Mouse (Mus musculus) CH12.LX (cell line): ENCODE data around the gene Pprc1. TPM values are rescaled to one million over a fixed set of nuclear protein-coding genes. Genes with fewer than 3 reads are reported as not detected.

Source experiments
- DNase-seq: peaks from one replicate; pipeline ENCODE4 v3.0.0-alpha.2; 2013; ENCODE audit errors: extremely low read depth
- H3K27ac ChIP-seq: 2 replicates; pipeline ENCODE4 v1.5.1; 2012; ENCODE audit warnings: low read depth, mild to moderate bottlenecking, control low read depth, moderate library complexity; ENCODE audit not compliant: insufficient read depth
- H3K27me3 ChIP-seq: replicated peaks from 2 replicates; pipeline ENCODE3; 2012; ENCODE audit warnings: inconsistent platforms
- H3K36me3 ChIP-seq, 2 experiments: replicated peaks in 1 of 2; 2 replicates each; pipeline versions ENCODE3 to v1.6.1; 2012; ENCODE audit warnings: inconsistent platforms in 1 of 2, low read length in 1 of 2, mild to moderate bottlenecking in 1 of 2, mixed read lengths in 1 of 2, moderate library complexity in 1 of 2; ENCODE audit not compliant: control insufficient read depth in 1 of 2, insufficient read depth in 1 of 2
- H3K4me1 ChIP-seq, 2 experiments: 2 replicates each; pipeline ENCODE4 v1.6.1; 2012; ENCODE audit warnings: inconsistent platforms in 1 of 2, moderate library complexity in 1 of 2; ENCODE audit not compliant: insufficient read depth in 2 of 2, control insufficient read depth in 1 of 2
- H3K4me2 ChIP-seq: 2 replicates; pipeline ENCODE4 v1.6.1; 2012; ENCODE audit warnings: low read depth, mild to moderate bottlenecking, control low read depth; ENCODE audit not compliant: poor library complexity, insufficient read depth, severe bottlenecking
- H3K4me3 ChIP-seq, 3 experiments: fragments of 150-350 bp in 1 of 3; sonication (generic) in 1 of 3; replicated peaks in 1 of 3; 2 replicates each; pipeline versions ENCODE3 to v1.5.1; 2011 to 2012; ENCODE audit warnings: low read depth in 2 of 3, low read length in 2 of 3, mild to moderate bottlenecking in 2 of 3, moderate library complexity in 2 of 3, control low read depth in 1 of 3, improper control_type of control experiment in 1 of 3, inconsistent platforms in 1 of 3, mixed read lengths in 1 of 3; ENCODE audit not compliant: poor library complexity in 1 of 3
- H3K79me2 ChIP-seq: replicated peaks from 2 replicates; pipeline ENCODE4 v1.6.1; 2012; ENCODE audit warnings: mild to moderate bottlenecking, moderate library complexity; ENCODE audit not compliant: control insufficient read depth, poor library complexity, insufficient read depth, severe bottlenecking; ENCODE audit errors: extremely low read depth
- H3K9ac ChIP-seq: 2 replicates; pipeline ENCODE4 v1.6.1; 2012; ENCODE audit warnings: low read depth, mild to moderate bottlenecking, control low read depth, moderate library complexity; ENCODE audit not compliant: insufficient read depth
- H3K9me3 ChIP-seq: replicated peaks from 2 replicates; pipeline ENCODE3; 2012; ENCODE audit warnings: low read length, inconsistent platforms, mixed read lengths
- CHD2 ChIP-seq: IDR thresholded peaks from 2 replicates; pipeline ENCODE4 v1.6.1; 2011; ENCODE audit warnings: low read length, improper control_type of control experiment
- CTCF ChIP-seq, 2 experiments: IDR thresholded peaks in 1 of 2; conservative IDR thresholded peaks in 1 of 2; 2 replicates each; pipeline ENCODE4 v1.5.1; 2011 to 2012; ENCODE audit warnings: low read depth in 2 of 2, low read length in 2 of 2, improper control_type of control experiment in 1 of 2, inconsistent platforms in 1 of 2, mild to moderate bottlenecking in 1 of 2, moderate library complexity in 1 of 2
- E2F4 ChIP-seq: IDR thresholded peaks from 2 replicates; pipeline ENCODE4 v1.6.1; 2011; ENCODE audit warnings: low read depth, low read length, improper control_type of control experiment; ENCODE audit not compliant: insufficient replicate concordance
- ELF1 ChIP-seq: IDR thresholded peaks from 2 replicates; pipeline ENCODE4 v1.6.1; 2014; ENCODE audit warnings: low read depth, mild to moderate bottlenecking, inconsistent platforms, low read length, improper control_type of control experiment
- EP300 ChIP-seq: IDR thresholded peaks from 2 replicates; pipeline ENCODE4 v1.6.1; 2011; ENCODE audit warnings: low read length, improper control_type of control experiment
- GABPA ChIP-seq: IDR thresholded peaks from 2 replicates; pipeline ENCODE4 v1.6.1; 2012; ENCODE audit warnings: low read depth, low read length, improper control_type of control experiment, inconsistent platforms; ENCODE audit not compliant: insufficient replicate concordance
- IRF4 ChIP-seq: IDR thresholded peaks from 2 replicates; pipeline ENCODE4 v1.6.1; 2014; ENCODE audit warnings: low read depth, mild to moderate bottlenecking, inconsistent platforms, low read length, improper control_type of control experiment
- JUN ChIP-seq: IDR thresholded peaks from 2 replicates; pipeline ENCODE4 v1.6.1; 2011; ENCODE audit warnings: low read depth, mild to moderate bottlenecking, low read length, improper control_type of control experiment, moderate library complexity; ENCODE audit not compliant: insufficient read depth
- JUND ChIP-seq: conservative IDR thresholded peaks from 2 replicates; pipeline ENCODE4 v1.6.1; 2011; ENCODE audit warnings: low read depth, low read length, improper control_type of control experiment
- MAFK ChIP-seq: IDR thresholded peaks from 2 replicates; pipeline ENCODE4 v1.6.1; 2011; ENCODE audit warnings: low read length, improper control_type of control experiment; ENCODE audit not compliant: insufficient replicate concordance
- MAX ChIP-seq: IDR thresholded peaks from 2 replicates; pipeline ENCODE4 v1.6.1; 2011; ENCODE audit warnings: low read length, improper control_type of control experiment
- MAZ ChIP-seq: IDR thresholded peaks from 2 replicates; pipeline ENCODE4 v1.6.1; 2012; ENCODE audit warnings: low read depth, mild to moderate bottlenecking, inconsistent platforms, low read length, improper control_type of control experiment, moderate library complexity
- POLR2AphosphoS2 ChIP-seq: IDR thresholded peaks from 2 replicates; pipeline ENCODE4 v1.6.1; 2011; ENCODE audit warnings: low read depth, low read length, improper control_type of control experiment
- RAD21 ChIP-seq: IDR thresholded peaks from 2 replicates; pipeline ENCODE4 v1.6.1; 2011; ENCODE audit warnings: low read depth, mild to moderate bottlenecking, low read length, improper control_type of control experiment, moderate library complexity
- SMC3 ChIP-seq: IDR thresholded peaks from 2 replicates; pipeline ENCODE4 v1.6.1; 2011; ENCODE audit warnings: low read depth, low read length, improper control_type of control experiment
- TBP ChIP-seq: conservative IDR thresholded peaks from 2 replicates; pipeline ENCODE4 v1.6.1; 2011; ENCODE audit warnings: low read depth, low read length, improper control_type of control experiment
- UBTF ChIP-seq: IDR thresholded peaks from 2 replicates; pipeline ENCODE4 v1.6.1; 2012; ENCODE audit warnings: low read depth, mild to moderate bottlenecking, inconsistent platforms, low read length, improper control_type of control experiment, moderate library complexity
- ZC3H11A ChIP-seq: IDR thresholded peaks from 2 replicates; pipeline ENCODE4 v1.6.1; 2012; ENCODE audit warnings: low read depth, mild to moderate bottlenecking, inconsistent platforms, low read length, improper control_type of control experiment
- ZKSCAN1 ChIP-seq: IDR thresholded peaks from 2 replicates; pipeline ENCODE4 v1.6.1; 2012; ENCODE audit warnings: low read depth, inconsistent platforms, low read length, improper control_type of control experiment, borderline replicate concordance
- ZMIZ1 ChIP-seq: IDR thresholded peaks from 2 replicates; pipeline ENCODE4 v1.6.1; 2012; ENCODE audit warnings: low read depth, mild to moderate bottlenecking, inconsistent platforms, low read length, improper control_type of control experiment
- ZNF384 ChIP-seq: IDR thresholded peaks from 2 replicates; pipeline ENCODE4 v1.6.1; 2012; ENCODE audit warnings: low read depth, low read length, improper control_type of control experiment, inconsistent platforms
- dilution Hi-C: fragments of 300-500 bp; cut with MboI; formaldehyde crosslinking; loops from 2 replicates; pipeline ENCODE4 v1.14.3; 2020; ENCODE audit warnings: low sequenced_read_pairs; ENCODE audit not compliant: extremely low pct_unique_long_range_greater_than_20kb, extremely low pct_ligation_motif_present
- in situ Hi-C: fragments of 300-500 bp; cut with MboI; formaldehyde crosslinking; loops from 3 replicates; pipeline ENCODE4 v1.14.3; 2019; ENCODE audit warnings: low sequenced_read_pairs, low pct_ligation_motif_present, low pct_unique_long_range_greater_than_20kb, mixed read lengths
- polyA plus RNA-seq: library from polyadenylated mRNA; unstranded; fragments of >175 nt; gene quantifications from 2 replicates; pipeline ENCODE4 v1.2.1, GENCODE M21; 2012; ENCODE audit warnings: low read depth; ENCODE audit not compliant: insufficient read length
- total RNA-seq, 2 experiments: library from RNA; depleted of rRNA; stranded (reverse); fragments of 300-350 nt in 1 of 2; fragments of >200 nt in 1 of 2; gene quantifications; 2 replicates each; pipeline ENCODE4 v1.2.3; 2012 to 2014

Gene Pprc1
- total and polyA plus RNA-seq, 3 experiments = 13.0 to 68.7 (median 21.2) TPM

DNA sequence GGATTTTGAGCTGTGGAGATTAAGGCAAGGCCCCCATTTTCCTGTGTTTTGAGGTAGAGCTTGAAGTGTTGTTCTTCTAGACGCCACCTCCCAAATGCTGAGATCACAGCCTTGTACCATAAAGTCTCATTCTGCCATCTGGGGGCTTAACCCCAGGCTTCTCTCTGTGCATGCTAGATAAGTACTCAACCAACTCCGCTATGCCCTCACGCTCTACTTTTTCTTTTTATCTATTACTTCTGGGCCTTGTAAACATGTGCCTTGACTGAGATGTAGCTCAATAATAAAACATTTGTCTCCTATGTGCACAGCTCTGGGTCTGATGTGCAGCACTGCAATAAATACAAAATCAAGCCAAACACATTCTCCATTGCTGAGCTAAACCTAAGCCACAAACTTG, 74.8 kb downstream of the Pprc1 start:
- no peaks in the 10 kb centered on the region for H3K79me2 ChIP-seq
- H3K4me3 ChIP-seq = no peak overlapping the region
- dilution Hi-C loops (no loop called here), in situ Hi-C loops (no loop called here)
- no peak for TF ChIP-seq SMC3
- TF ChIP-seq TBP = no peak
- TF ChIP-seq CTCF (conservative IDR thresholded peaks at IDR 0.05 in 1 of 2, IDR thresholded peaks at IDR 0.05 in 1 of 2; ENCODE audit: low read depth in 2 of 2, low read length in 2 of 2) = no peak
- no peak for TF ChIP-seq ZKSCAN1
- TF ChIP-seq UBTF = no peak
- TF ChIP-seq CHD2 = no peak
- TF ChIP-seq MAFK = no peak
- TF ChIP-seq E2F4 = no peak
- TF ChIP-seq ZC3H11A = no peak
- TF ChIP-seq ELF1 = no peak
- no peak for TF ChIP-seq RAD21
- no peak for TF ChIP-seq MAX
- no peak for TF ChIP-seq JUND
- no peak overlapping the region for H3K9ac ChIP-seq
- peaks cover 54% of the 10 kb centered on the region for H3K27me3 ChIP-seq
- H3K4me2 ChIP-seq = no peak overlapping the region
- H3K4me1 ChIP-seq = no peaks in the 10 kb centered on the region
- DNase-seq = no peak
- H3K9me3 ChIP-seq = no peaks in the 10 kb centered on the region
- no peak overlapping the region for H3K27ac ChIP-seq
- no peaks in the 10 kb centered on the region for H3K36me3 ChIP-seq

DNA sequence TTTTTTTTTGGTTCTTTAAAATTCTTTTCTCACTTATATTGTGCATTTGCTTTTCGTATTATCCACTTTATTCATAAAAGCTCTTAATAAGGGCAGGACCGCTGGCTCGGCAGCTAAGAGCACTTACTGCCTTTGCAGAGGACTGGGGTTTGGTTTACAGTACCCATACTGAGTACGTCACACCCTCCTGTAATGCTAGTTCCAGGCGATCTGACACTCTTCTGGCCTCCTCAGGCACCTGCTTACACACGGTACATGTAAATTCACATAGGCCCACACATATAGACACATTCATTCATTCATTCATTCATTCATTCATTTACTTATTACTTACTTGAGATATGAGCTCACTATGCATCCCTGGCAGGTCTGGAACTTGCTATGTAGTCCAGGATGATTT, 76.2 kb downstream of the Pprc1 start:
- H3K9me3 ChIP-seq = no peaks in the 10 kb centered on the region
- no peak overlapping the region for H3K4me3 ChIP-seq
- in situ Hi-C loops (no loop called here), dilution Hi-C loops (no loop called here)
- H3K27ac ChIP-seq = no peak overlapping the region
- H3K4me1 ChIP-seq = no peaks in the 10 kb centered on the region
- H3K79me2 ChIP-seq = no peaks in the 10 kb centered on the region
- no peak for DNase-seq
- TF ChIP-seq UBTF (no peak), ZC3H11A (no peak), TBP (no peak), MAZ (no peak), EP300 (no peak), JUN (no peak), IRF4 (no peak), E2F4 (no peak), ELF1 (no peak), ZNF384 (no peak), MAX (no peak), GABPA (no peak), CTCF (conservative IDR thresholded peaks at IDR 0.05 in 1 of 2, IDR thresholded peaks at IDR 0.05 in 1 of 2; ENCODE audit: low read depth in 2 of 2, low read length in 2 of 2) (no peak), POLR2AphosphoS2 (no peak), ZMIZ1 (no peak), SMC3 (no peak)
- H3K27me3 ChIP-seq = peaks cover 56% of the 10 kb centered on the region
- no peak overlapping the region for H3K4me2 ChIP-seq
- H3K36me3 ChIP-seq = no peaks in the 10 kb centered on the region
- no peak overlapping the region for H3K9ac ChIP-seq

Other genes with a start within 250 kb of the Pprc1 start
- not detected in 2 replicates for gene Kcnip2, start 228.8 kb upstream of the Pprc1 start, total RNA-seq (2012; rRNA removed)
- gene Kcnip2, start 228.8 kb upstream of the Pprc1 start, total RNA-seq (2014; rRNA removed) = not detected in 2 replicates
- gene Kcnip2, start 228.8 kb upstream of the Pprc1 start, polyA plus RNA-seq = not detected in 2 replicates
- gene Armh3, start 46.4 kb upstream of the Pprc1 start, total RNA-seq (2012; rRNA removed) = 1.9 and 2.2 TPM in 2 replicates
- 1.1 and 1.3 TPM in 2 replicates for gene Armh3, start 46.4 kb upstream of the Pprc1 start, total RNA-seq (2014; rRNA removed)
- gene Armh3, start 46.4 kb upstream of the Pprc1 start, polyA plus RNA-seq = 4.3 and 4.9 TPM in 2 replicates
- gene Hps6, start 41.4 kb upstream of the Pprc1 start, total RNA-seq (2012; rRNA removed) = 10.5 and 10.6 TPM in 2 replicates
- gene Hps6, start 41.4 kb upstream of the Pprc1 start, total RNA-seq (2014; rRNA removed) = 6.0 and 6.7 TPM in 2 replicates
- gene Hps6, start 41.4 kb upstream of the Pprc1 start, polyA plus RNA-seq = 5.1 and 5.8 TPM in 2 replicates
- gene Ldb1, start 328 bp downstream of the Pprc1 start, total RNA-seq (2012; rRNA removed) = 56.9 and 63.1 TPM in 2 replicates
- 59.2 and 67.6 TPM in 2 replicates for gene Ldb1, start 328 bp downstream of the Pprc1 start, total RNA-seq (2014; rRNA removed)
- 114 and 120 TPM in 2 replicates for gene Ldb1, start 328 bp downstream of the Pprc1 start, polyA plus RNA-seq
- 88.0 and 137 TPM in 2 replicates for gene Nolc1, start 31.0 kb downstream of the Pprc1 start, total RNA-seq (2012; rRNA removed)
- gene Nolc1, start 31.0 kb downstream of the Pprc1 start, total RNA-seq (2014; rRNA removed) = 96.0 and 99.2 TPM in 2 replicates
- 333 and 358 TPM in 2 replicates for gene Nolc1, start 31.0 kb downstream of the Pprc1 start, polyA plus RNA-seq
- gene Elovl3, start 87.0 kb downstream of the Pprc1 start, total RNA-seq (2012; rRNA removed) = not detected in 2 replicates
- not detected in 2 replicates for gene Elovl3, start 87.0 kb downstream of the Pprc1 start, total RNA-seq (2014; rRNA removed)
- gene Elovl3, start 87.0 kb downstream of the Pprc1 start, polyA plus RNA-seq = not detected in 2 replicates
- not detected in 2 replicates for gene Pitx3, start 103.4 kb downstream of the Pprc1 start, total RNA-seq (2012; rRNA removed)
- gene Pitx3, start 103.4 kb downstream of the Pprc1 start, total RNA-seq (2014; rRNA removed) = not detected in 2 replicates
- not detected in 2 replicates for gene Pitx3, start 103.4 kb downstream of the Pprc1 start, polyA plus RNA-seq
- 18.7 and 22.7 TPM in 2 replicates for gene Gbf1, start 107.6 kb downstream of the Pprc1 start, total RNA-seq (2012; rRNA removed)
- 7.1 and 8.6 TPM in 2 replicates for gene Gbf1, start 107.6 kb downstream of the Pprc1 start, total RNA-seq (2014; rRNA removed)
- gene Gbf1, start 107.6 kb downstream of the Pprc1 start, polyA plus RNA-seq = 23.9 and 26.1 TPM in 2 replicates